Mouse (Mus musculus) stomach, embryonic 14.5 days (tissue): ENCODE measurements around the gene Sergef. TPM values are rescaled to one million over a fixed set of nuclear protein-coding genes. Genes with fewer than 3 reads are reported as not detected.

ENCODE experiments used
- ATAC-seq: fragments of 200-750 bp; cut with Nextera tagmentation; 2 replicates; pipeline ENCODE4 v1.8.0; 2017; ENCODE audit warnings: low read depth, moderate TSS enrichment; ENCODE audit not compliant: insufficient number of reproducible peaks, insufficient read depth, low FRiP score
- H3K27ac ChIP-seq: fragments of 300-500 bp; sonication (generic); 2 replicates; pipeline ENCODE4 v1.5.1; 2014; ENCODE audit warnings: mild to moderate bottlenecking, low read length, moderate library complexity, mixed read lengths
- H3K27me3 ChIP-seq: fragments of 300-500 bp; sonication (generic); 2 replicates; pipeline ENCODE4 v1.6.1; 2014; ENCODE audit warnings: low read length, control low read depth, mixed read lengths; ENCODE audit not compliant: control insufficient read depth, insufficient read depth
- H3K36me3 ChIP-seq: fragments of 300-500 bp; sonication (generic); 2 replicates; pipeline ENCODE4 v1.6.1; 2014; ENCODE audit warnings: mild to moderate bottlenecking, control low read depth, low read length, moderate library complexity, mixed read lengths; ENCODE audit not compliant: control insufficient read depth, insufficient read depth
- H3K4me1 ChIP-seq: fragments of 300-500 bp; sonication (generic); 2 replicates; pipeline ENCODE4 v1.6.1; 2014; ENCODE audit warnings: low read length, control low read depth, mixed read lengths; ENCODE audit not compliant: control insufficient read depth, insufficient read depth
- H3K4me2 ChIP-seq: fragments of 300-500 bp; sonication (generic); replicated peaks from 2 replicates; pipeline ENCODE4 v1.6.1; 2014; ENCODE audit warnings: low read depth, low read length, control low read depth
- H3K4me3 ChIP-seq: fragments of 300-500 bp; sonication (generic); 2 replicates; pipeline ENCODE4 v1.5.1; 2014; ENCODE audit warnings: low read depth, low read length, control low read depth
- H3K9ac ChIP-seq: fragments of 300-500 bp; sonication (generic); replicated peaks from 2 replicates; pipeline ENCODE4 v1.6.1; 2014; ENCODE audit warnings: low read depth, mild to moderate bottlenecking, control low read depth, low read length, moderate library complexity, mixed read lengths
- H3K9me3 ChIP-seq: fragments of 300-500 bp; sonication (generic); 2 replicates; pipeline ENCODE4 v1.6.1; 2016; ENCODE audit warnings: low read depth, low read length, control low read depth; ENCODE audit not compliant: control insufficient read depth
- WGBS: fragments of 180-500 bp; shearing (Covaris S2); extraction: QIAGEN DNeasy Blood & Tissue Kit; methylation state at CpG from one replicate; pipeline ENCODE4 v1.1.7; 2014; 5-methylcytosine and 5-hydroxymethylcytosine counted together
- polyA plus RNA-seq: library from polyadenylated mRNA; unstranded; fragments of >200 nt; fragmentation: Nextera tagmentation; extraction: Ambion mirVana; gene quantifications from 2 replicates; pipeline ENCODE4 v1.2.1, GENCODE M21; 2014

Sergef gene
- polyA plus RNA-seq, 1 experiment from 2014 or later: 18.4 TPM

GRCm38 (mm10) chr7:46393718-46394511 is 245.7 kb downstream of the Sergef start:
- no peak for ATAC-seq
- Histone ChIP-seq H3K27ac (no peak overlapping the region), H3K9me3 (no peaks in the 10 kb centered on the region), H3K27me3 (peaks cover 43% of the 10 kb centered on the region), H3K36me3 (no peaks in the 10 kb centered on the region), H3K4me2 (no peak overlapping the region), H3K9ac (no peak overlapping the region), H3K4me3 (no peak overlapping the region), H3K4me1 (peaks cover 8% of the 10 kb centered on the region; the same call in 1 of the 2 replicates)
- WGBS: 34% methylated on average over 12 of the region's 12 CpGs

Other genes with a start within 250 kb of the Sergef start
- gene Kcnc1, start 243.3 kb downstream of the Sergef start, polyA plus RNA-seq: 0.35 and 0.51 TPM in 2 replicates
- gene Tph1, start 32.7 kb upstream of the Sergef start, polyA plus RNA-seq: 0.34 TPM in 1 of 2 replicates, not detected in the other
- gene Saal1, start 70.9 kb upstream of the Sergef start, polyA plus RNA-seq: 35.1 and 37.8 TPM in 2 replicates
- gene Saa3, start 75.9 kb upstream of the Sergef start, polyA plus RNA-seq: 0.77 TPM in 1 of 2 replicates, not detected in the other
- not detected in 2 replicates for gene Saa4, start 92.8 kb upstream of the Sergef start, polyA plus RNA-seq
- 0.59 and 1.2 TPM in 2 replicates for gene Saa1, start 103.2 kb upstream of the Sergef start, polyA plus RNA-seq
- gene Saa2, start 112.0 kb upstream of the Sergef start, polyA plus RNA-seq: not detected in 2 replicates
- gene Hps5, start 156.3 kb upstream of the Sergef start, polyA plus RNA-seq: 23.6 and 24.3 TPM in 2 replicates
- gene Gtf2h1, start 156.3 kb upstream of the Sergef start, polyA plus RNA-seq: 40.8 and 47.8 TPM in 2 replicates
- gene Ldha, start 201.7 kb upstream of the Sergef start, polyA plus RNA-seq: 1,645 and 1,742 TPM in 2 replicates
- gene Ldhc, start 221.4 kb upstream of the Sergef start, polyA plus RNA-seq: 0.24 TPM in 1 of 2 replicates, not detected in the other